Mouse (Mus musculus) cerebellum, adult 2 months (tissue): ENCODE measurements around the gene Hoxa4.

Experiments
- CTCF ChIP-seq: fragments of 200-500 bp; IDR thresholded peaks from 2 replicates; pipeline ENCODE4 v1.5.1; 2011; ENCODE audit warnings: low read depth, mild to moderate bottlenecking, control low read depth, low read length, moderate library complexity, borderline replicate concordance; ENCODE audit not compliant: insufficient read depth
- POLR2A ChIP-seq: fragments of 200-500 bp; IDR thresholded peaks from 2 replicates; pipeline ENCODE4 v1.6.1; 2011; ENCODE audit warnings: low read length, control low read depth, borderline replicate concordance; ENCODE audit not compliant: insufficient read depth

DNA sequence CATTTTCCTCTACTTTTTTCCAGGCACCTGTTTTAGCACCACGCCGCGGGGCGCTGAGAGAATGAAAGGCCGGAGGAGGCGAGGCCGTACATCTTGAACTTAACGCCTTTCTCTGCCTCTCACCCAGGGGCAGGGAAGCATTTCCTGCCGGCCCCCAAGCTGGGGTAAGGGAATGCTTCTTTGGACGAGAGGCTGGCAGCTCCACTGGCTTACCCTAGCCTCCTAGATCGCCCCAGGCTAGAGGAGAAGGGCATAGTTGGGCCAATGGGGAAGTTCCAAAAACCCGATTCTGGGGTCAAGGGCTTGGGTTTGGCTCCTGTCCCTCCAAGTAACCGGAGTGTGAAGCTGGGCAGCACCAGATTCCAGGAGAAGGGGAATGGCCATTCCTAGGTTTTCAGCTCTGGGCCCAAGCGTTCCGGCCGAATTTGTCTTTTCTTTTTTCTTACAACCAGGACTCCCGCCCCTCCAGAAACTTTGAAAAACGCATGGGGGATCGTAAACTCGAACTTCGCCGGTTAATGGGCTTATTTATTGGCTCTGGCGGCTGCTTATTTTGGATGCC lies 41.5 kb upstream of the Hoxa4 start:
- TF ChIP-seq CTCF = no peak
- TF ChIP-seq POLR2A = no peak
